Mouse (Mus musculus) embryonic facial prominence, embryonic 14.5 days (tissue): ENCODE data around the gene Itgb6. TPM values are rescaled to one million over a fixed set of nuclear protein-coding genes. Genes with fewer than 3 reads are reported as not detected.
A peak's percentile ranks its signal among the peaks of the same experiment; 100 is the strongest.

ENCODE experiments used
- ATAC-seq: fragments of 200-750 bp; cut with Nextera tagmentation; 2 replicates; pipeline ENCODE4 v1.8.0; 2017; ENCODE audit warnings: low read depth, moderate number of reproducible peaks, moderate TSS enrichment
- DNase-seq: peaks from one replicate; pipeline ENCODE4 v3.0.0-alpha.2; 2015; ENCODE audit warnings: low spot score
- H3K27ac ChIP-seq: fragments of 300-500 bp; sonication (generic); replicated peaks from 2 replicates; pipeline ENCODE4 v1.5.1; 2014; ENCODE audit warnings: low read depth, mild to moderate bottlenecking, low read length, moderate library complexity
- H3K27me3 ChIP-seq: fragments of 300-500 bp; sonication (generic); replicated peaks from 2 replicates; pipeline ENCODE4 v1.6.1; 2014; ENCODE audit warnings: low read length; ENCODE audit not compliant: control insufficient read depth, insufficient read depth
- H3K36me3 ChIP-seq: fragments of 300-500 bp; sonication (generic); 2 replicates; pipeline ENCODE4 v1.6.1; 2014; ENCODE audit warnings: low read length, mixed read lengths; ENCODE audit not compliant: control insufficient read depth, insufficient read depth
- H3K4me1 ChIP-seq: fragments of 300-500 bp; sonication (generic); 2 replicates; pipeline ENCODE4 v1.6.1; 2014; ENCODE audit warnings: antibody characterized with exemption, low read length; ENCODE audit not compliant: control insufficient read depth, insufficient read depth
- H3K4me2 ChIP-seq: fragments of 300-500 bp; sonication (generic); 2 replicates; pipeline ENCODE4 v1.6.1; 2014; ENCODE audit warnings: low read depth, mild to moderate bottlenecking, low read length, moderate library complexity, mixed read lengths
- H3K4me3 ChIP-seq: fragments of 300-500 bp; sonication (generic); 2 replicates; pipeline ENCODE4 v1.5.1; 2014; ENCODE audit warnings: low read depth, mild to moderate bottlenecking, low read length
- H3K9ac ChIP-seq: fragments of 300-500 bp; sonication (generic); 2 replicates; pipeline ENCODE4 v1.6.1; 2014; ENCODE audit warnings: low read depth, mild to moderate bottlenecking, low read length, moderate library complexity, mixed read lengths
- H3K9me3 ChIP-seq: fragments of 300-500 bp; sonication (generic); 2 replicates; pipeline ENCODE4 v1.6.1; 2016; ENCODE audit warnings: low read length; ENCODE audit not compliant: control insufficient read depth
- WGBS: fragments of 180-500 bp; shearing (Covaris S2); extraction: QIAGEN DNeasy Blood & Tissue Kit; methylation state at CpG from one replicate; pipeline ENCODE4 v1.1.7; 2014; 5-methylcytosine and 5-hydroxymethylcytosine counted together
- polyA plus RNA-seq: library from polyadenylated mRNA; unstranded; fragments of >200 nt; fragmentation: Nextera tagmentation; extraction: Ambion mirVana; gene quantifications from 2 replicates; pipeline ENCODE4 v1.2.1, GENCODE M21; 2014

The Itgb6 gene
- polyA plus RNA-seq, 1 experiment from 2014 or later = 4.0 TPM

DNA sequence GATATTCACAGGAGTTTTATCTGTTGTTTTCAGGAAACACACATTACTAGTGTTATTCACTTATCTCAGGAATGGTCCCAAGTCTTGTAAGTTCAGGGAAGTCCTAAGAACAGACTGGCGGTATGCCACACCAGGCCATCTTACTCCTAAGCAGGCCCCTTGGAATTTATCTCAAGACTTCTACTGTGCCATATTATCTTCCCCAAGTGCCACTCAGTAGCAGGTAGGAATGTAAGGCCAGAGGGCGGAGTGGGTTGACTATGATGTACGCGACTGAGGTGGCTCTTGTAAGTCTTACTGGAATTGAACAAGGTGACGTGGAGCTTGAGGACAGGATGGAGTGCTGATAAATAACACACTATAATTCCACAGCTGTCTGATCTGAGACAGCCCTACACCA lies 72.3 kb downstream of the Itgb6 start:
- no peak overlapping the region for H3K4me3 ChIP-seq
- no peak overlapping the region for H3K9ac ChIP-seq
- WGBS = 86% methylated on average over 5 of the region's 5 CpGs
- H3K4me2 ChIP-seq = no peak overlapping the region
- ATAC-seq (no peak), DNase-seq (no peak)
- no peaks in the 10 kb centered on the region for H3K9me3 ChIP-seq
- H3K27ac ChIP-seq = no peak overlapping the region
- no peaks in the 10 kb centered on the region for H3K27me3 ChIP-seq
- H3K4me1 ChIP-seq = no peaks in the 10 kb centered on the region
- H3K36me3 ChIP-seq = no peaks in the 10 kb centered on the region

DNA sequence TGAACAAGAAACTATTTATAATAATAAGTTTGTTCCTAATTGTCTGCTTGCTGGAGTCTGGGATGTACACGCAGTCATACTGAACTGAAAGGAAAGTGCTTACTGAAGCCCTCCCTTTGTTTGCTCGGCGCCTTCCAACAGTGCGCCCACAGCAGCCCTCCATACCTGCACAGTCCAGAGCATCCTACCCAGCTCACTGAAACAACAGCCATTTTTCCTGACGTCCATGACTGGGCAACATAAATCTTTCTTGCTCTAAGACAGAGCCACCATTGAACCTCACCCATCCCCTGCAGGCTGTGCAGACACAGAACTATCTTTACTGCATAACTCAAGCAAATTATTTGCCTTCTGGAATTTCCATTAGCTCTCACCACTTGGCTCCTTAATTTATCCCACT lies 74.8 kb downstream of the Itgb6 start:
- Histone ChIP-seq H3K9me3 (no peaks in the 10 kb centered on the region), H3K36me3 (no peaks in the 10 kb centered on the region), H3K4me2 (no peak overlapping the region), H3K27me3 (no peaks in the 10 kb centered on the region), H3K27ac (no peak overlapping the region), H3K4me1 (no peaks in the 10 kb centered on the region), H3K9ac (no peak overlapping the region), H3K4me3 (no peak overlapping the region)
- DNase-seq (no peak), ATAC-seq (no peak)
- 62% methylated on average over 5 of the region's 5 CpGs for WGBS

DNA sequence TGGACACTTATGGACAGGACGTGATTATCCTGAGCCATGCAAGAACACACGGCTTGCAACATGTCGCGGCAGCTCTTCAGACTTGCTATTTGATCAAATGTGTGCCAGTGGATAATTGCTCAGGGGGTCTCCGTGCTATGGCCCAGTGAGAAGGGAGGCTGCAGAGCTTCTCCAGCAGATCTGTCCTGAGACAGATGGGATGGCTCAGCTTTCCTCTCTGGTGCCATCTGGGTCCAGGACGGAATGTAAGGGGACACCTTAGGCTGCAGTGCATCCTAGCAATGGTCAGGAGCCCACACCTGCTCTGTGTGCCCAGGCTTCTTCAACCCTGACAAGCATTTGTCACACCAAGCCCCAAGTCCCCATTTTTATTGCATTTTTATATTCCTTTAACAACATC lies 75.9 kb downstream of the Itgb6 start:
- no peak overlapping the region for H3K4me3 ChIP-seq
- WGBS = 76% methylated on average over 6 of the region's 6 CpGs
- no peaks in the 10 kb centered on the region for H3K36me3 ChIP-seq
- H3K27me3 ChIP-seq = no peaks in the 10 kb centered on the region
- H3K9ac ChIP-seq = no peak overlapping the region
- H3K4me1 ChIP-seq = no peaks in the 10 kb centered on the region
- H3K4me2 ChIP-seq = no peak overlapping the region
- no peak for DNase-seq
- H3K9me3 ChIP-seq = no peaks in the 10 kb centered on the region
- H3K27ac ChIP-seq = no peak overlapping the region
- 0 out of 2 replicates have a peak, but pooled peaks have one; percentile 15 for ATAC-seq

DNA sequence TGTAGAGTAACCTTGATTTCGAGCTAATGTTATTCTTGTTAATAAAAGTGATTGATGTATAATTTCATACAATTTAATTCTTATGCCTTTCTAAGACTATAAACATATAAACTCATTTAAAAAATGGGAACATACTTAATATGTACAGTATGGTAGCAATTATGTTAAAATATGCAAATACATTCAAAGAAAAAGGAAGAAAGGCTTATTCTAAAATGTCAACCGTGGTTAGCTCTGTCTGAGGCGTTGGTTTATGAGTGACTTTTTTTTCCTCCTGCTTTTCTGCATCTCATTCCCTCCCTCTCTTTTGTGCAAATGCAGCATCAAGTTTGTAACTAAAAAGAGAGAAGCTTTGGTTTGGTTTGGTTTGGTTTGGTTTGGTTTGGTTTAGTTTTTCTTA lies 79.0 kb downstream of the Itgb6 start:
- no peak overlapping the region for H3K4me3 ChIP-seq
- no peak overlapping the region for H3K9ac ChIP-seq
- no peak overlapping the region for H3K27ac ChIP-seq
- no peaks in the 10 kb centered on the region for H3K9me3 ChIP-seq
- H3K4me2 ChIP-seq = no peak overlapping the region
- no peaks in the 10 kb centered on the region for H3K4me1 ChIP-seq
- WGBS = 64% methylated on average over 3 of the region's 3 CpGs
- ATAC-seq (no peak), DNase-seq (no peak)
- no peaks in the 10 kb centered on the region for H3K27me3 ChIP-seq
- no peaks in the 10 kb centered on the region for H3K36me3 ChIP-seq

DNA sequence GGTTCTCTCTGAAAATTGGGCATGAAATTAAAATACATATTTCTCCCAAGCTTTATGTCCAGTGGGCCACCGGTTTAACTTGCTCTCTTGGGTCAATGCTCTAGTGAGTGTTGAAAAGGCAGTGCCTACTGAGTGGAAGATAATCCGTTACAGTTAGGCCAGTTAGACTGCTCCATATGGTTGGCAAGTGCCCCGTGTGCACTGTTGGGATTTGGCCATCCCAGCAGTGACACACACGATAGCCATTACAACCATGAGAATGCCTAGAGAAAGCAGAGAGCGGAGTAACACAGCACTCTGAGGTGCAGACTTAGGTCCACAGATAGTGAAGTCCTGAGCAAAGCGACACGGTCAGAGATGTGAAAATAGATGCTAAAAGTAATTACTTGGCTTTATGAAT lies 79.8 kb downstream of the Itgb6 start:
- no peaks in the 10 kb centered on the region for H3K9me3 ChIP-seq
- H3K27ac ChIP-seq = no peak overlapping the region
- no peaks in the 10 kb centered on the region for H3K4me1 ChIP-seq
- DNase-seq = no peak
- no peak overlapping the region for H3K4me3 ChIP-seq
- H3K4me2 ChIP-seq = no peak overlapping the region
- H3K27me3 ChIP-seq = no peaks in the 10 kb centered on the region
- ATAC-seq = no peak
- no peaks in the 10 kb centered on the region for H3K36me3 ChIP-seq
- 84% methylated on average over 7 of the region's 7 CpGs for WGBS
- no peak overlapping the region for H3K9ac ChIP-seq

DNA sequence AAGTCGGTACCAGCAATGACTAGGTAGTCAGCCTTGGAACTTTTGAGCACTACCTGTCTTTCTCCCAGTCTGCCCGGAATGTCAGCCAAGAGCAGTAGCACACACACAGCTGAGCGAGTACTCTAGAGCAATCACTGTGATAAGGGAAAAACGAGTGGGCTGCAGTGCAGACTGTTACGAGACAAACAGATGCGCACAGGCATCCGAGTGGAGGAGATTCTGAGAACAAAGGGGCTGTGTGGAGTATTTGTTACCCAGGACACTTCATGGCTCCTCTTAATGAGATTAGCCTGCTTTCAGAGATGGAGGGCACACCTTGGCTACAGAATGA lies 82.1 kb downstream of the Itgb6 start:
- ATAC-seq (no peak), DNase-seq (no peak)
- H3K9me3 ChIP-seq = no peaks in the 10 kb centered on the region
- no peak overlapping the region for H3K4me3 ChIP-seq
- no peaks in the 10 kb centered on the region for H3K27me3 ChIP-seq
- no peaks in the 10 kb centered on the region for H3K36me3 ChIP-seq
- 68% methylated on average over 7 of the region's 7 CpGs for WGBS
- no peak overlapping the region for H3K27ac ChIP-seq
- no peak overlapping the region for H3K9ac ChIP-seq
- H3K4me1 ChIP-seq = no peaks in the 10 kb centered on the region
- H3K4me2 ChIP-seq = no peak overlapping the region

DNA sequence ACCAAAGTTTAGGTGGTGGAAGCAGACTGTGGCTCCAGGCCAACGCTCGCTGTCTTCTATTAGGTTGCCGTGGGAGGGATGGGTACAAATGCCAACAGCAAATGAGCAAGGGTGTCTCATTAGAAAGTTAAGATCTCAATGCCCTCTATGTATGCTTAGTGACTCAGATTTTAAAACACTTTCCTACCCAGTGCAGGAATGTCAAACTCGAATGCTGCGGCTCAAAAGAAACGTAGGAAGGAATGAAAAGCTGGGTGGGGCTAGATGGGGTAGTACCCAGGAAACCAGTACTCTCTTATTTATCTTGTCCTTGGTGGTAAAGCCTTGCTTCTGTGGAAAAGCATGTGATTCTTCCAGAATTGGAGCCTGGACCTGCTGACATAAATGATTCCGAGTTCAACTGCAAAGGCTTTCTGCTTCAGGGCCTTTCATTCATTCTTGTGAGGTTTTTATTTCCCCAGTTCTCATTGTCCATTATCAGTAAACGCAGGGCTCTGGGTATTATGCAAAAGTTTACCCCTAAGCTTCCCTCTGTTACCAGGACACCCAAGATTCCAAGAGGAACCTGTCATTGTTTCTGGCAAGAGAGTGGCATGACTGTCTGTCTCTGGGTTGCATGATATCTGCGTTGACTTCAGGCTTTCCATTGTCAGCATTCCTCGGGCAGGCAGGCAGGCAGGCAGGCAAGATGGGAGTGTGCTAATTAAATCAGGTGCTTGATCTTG lies 82.7 kb downstream of the Itgb6 start:
- no peak for DNase-seq

DNA sequence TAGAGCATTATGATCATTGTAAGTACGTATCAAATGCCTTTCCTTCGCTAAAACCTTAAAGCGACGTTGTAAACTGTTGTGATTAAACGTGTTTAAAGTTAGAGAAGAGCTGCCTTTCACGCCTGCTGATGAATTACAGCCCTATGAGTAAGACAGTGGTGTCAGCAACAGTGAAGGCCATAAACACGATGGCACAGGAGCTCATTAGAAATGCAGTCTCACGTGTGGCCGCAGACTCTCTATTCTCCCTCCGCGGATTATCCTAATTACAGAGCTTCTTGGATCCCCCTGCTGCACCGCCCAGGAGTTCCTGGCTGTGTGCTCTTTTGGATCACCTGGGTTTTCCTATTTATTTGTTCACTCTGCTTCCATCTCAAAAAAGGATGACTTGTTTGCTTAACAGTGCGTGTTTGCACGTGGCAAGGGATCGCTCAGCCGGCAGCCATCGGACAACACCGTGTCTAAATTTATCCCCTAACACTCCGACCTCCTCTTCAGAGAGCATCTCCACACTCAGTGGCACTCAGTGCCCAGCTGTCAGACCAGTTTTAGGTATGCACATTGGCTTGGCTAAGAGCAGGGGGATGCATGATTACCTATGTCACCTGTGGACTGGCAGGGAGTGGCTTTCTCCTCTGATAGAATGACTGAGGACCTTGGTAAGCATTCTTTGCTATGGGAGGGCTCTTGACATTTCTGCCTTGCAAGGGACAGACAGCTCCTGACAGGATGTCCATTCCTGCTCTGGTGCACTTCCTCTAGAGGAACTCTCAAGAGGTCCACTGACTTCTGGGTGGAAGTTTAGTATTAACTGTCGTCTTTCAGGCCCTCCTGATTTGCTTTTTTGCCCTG lies 85.3 kb downstream of the Itgb6 start:
- ATAC-seq = peak; percentile 55; the same call in 1 of the 2 replicates
- Histone ChIP-seq H3K9me3 (no peaks in the 10 kb centered on the region), H3K4me3 (no peak overlapping the region), H3K4me1 (no peaks in the 10 kb centered on the region), H3K27ac (no peak overlapping the region), H3K4me2 (no peak overlapping the region), H3K9ac (no peak overlapping the region), H3K27me3 (no peaks in the 10 kb centered on the region), H3K36me3 (no peaks in the 10 kb centered on the region)
- 53% methylated on average over 20 of the region's 20 CpGs for WGBS
- no peak for DNase-seq

More for the DNA sequence above, 82.7 kb downstream of the Itgb6 start:
- Histone ChIP-seq H3K9me3 (no peaks in the 10 kb centered on the region), H3K27ac (no peak overlapping the region), H3K36me3 (no peaks in the 10 kb centered on the region), H3K9ac (no peak overlapping the region), H3K4me3 (no peak overlapping the region), H3K27me3 (no peaks in the 10 kb centered on the region), H3K4me2 (no peak overlapping the region), H3K4me1 (no peaks in the 10 kb centered on the region)
- WGBS = 73% methylated on average over 10 of the region's 10 CpGs
- ATAC-seq = no peak

DNA sequence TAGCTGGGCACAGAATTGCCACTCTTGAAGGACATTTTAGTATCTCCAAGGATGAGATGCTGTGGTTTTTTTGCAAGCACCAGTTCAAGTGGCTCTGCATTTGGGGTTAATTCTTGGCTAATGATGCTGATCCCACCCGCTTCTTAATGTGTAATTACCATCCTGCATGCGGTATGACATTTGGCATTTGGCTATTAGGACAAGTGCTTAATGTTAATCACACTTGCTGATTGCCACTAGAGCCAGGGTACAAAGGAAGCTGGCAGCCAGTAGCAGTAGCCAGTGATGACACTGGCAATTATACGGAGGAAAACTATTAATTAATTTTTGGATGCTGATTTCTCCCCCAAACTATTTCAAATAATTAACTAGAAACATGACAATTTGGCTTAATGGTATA lies 86.0 kb downstream of the Itgb6 start:
- no peaks in the 10 kb centered on the region for H3K4me1 ChIP-seq
- H3K27ac ChIP-seq = no peak overlapping the region
- H3K4me3 ChIP-seq = no peak overlapping the region
- no peak overlapping the region for H3K9ac ChIP-seq
- ATAC-seq (no peak), DNase-seq (no peak)
- no peaks in the 10 kb centered on the region for H3K36me3 ChIP-seq
- H3K9me3 ChIP-seq = no peaks in the 10 kb centered on the region
- 47% methylated on average over 3 of the region's 3 CpGs for WGBS
- H3K4me2 ChIP-seq = no peak overlapping the region
- H3K27me3 ChIP-seq = no peaks in the 10 kb centered on the region
